Mouse (Mus musculus): ENCODE data around the gene Cul9. TPM values are rescaled to one million over a fixed set of nuclear protein-coding genes. Genes with fewer than 3 reads are reported as not detected.
"Not testable (repeated sequence)": the region's sequence is repeated elsewhere in the genome, so short reads cannot be mapped to it uniquely, and the experiment has no call there.

Gene Cul9
- total RNA-seq (2017), result 5.5 and 7.9 TPM in 2 replicates

- ATAC-seq (ENCODE audit: extremely low read depth, insufficient number of reproducible peaks, low FRiP score, poor library complexity, severe bottlenecking), result no peak
These were observed at the start of gene Cul9 for GRCm38 (mm10) chr17:46545813-46546564. TSS of gene Cul9 (minus strand) at chr17:46546388.

- ATAC-seq (ENCODE audit: extremely low read depth, insufficient number of reproducible peaks, low FRiP score, poor library complexity, severe bottlenecking), result no peak
These were observed 49.1 kb upstream of the Cul9 start for GRCm38 (mm10) chr17:46595336-46595735.

- ATAC-seq (ENCODE audit: extremely low read depth, insufficient number of reproducible peaks, low FRiP score, poor library complexity, severe bottlenecking), result no peak
These were observed 48.4 kb upstream of the Cul9 start for GRCm38 (mm10) chr17:46594606-46595005.

GRCm38 (mm10) chr17:46593124-46593523 lies 46.9 kb upstream of the Cul9 start:
- ATAC-seq (ENCODE audit: extremely low read depth, insufficient number of reproducible peaks, low FRiP score, poor library complexity, severe bottlenecking), result no peak

GRCm38 (mm10) chr17:46591406-46591805 lies 45.2 kb upstream of the Cul9 start:
- no peak for ATAC-seq (ENCODE audit: extremely low read depth, insufficient number of reproducible peaks, low FRiP score, poor library complexity, severe bottlenecking)

- no peak for ATAC-seq (ENCODE audit: extremely low read depth, insufficient number of reproducible peaks, low FRiP score, poor library complexity, severe bottlenecking)
These were observed 44.3 kb upstream of the Cul9 start for GRCm38 (mm10) chr17:46590439-46590838.

GRCm38 (mm10) chr17:46589635-46590314 lies 43.6 kb upstream of the Cul9 start:
- no peak for ATAC-seq (ENCODE audit: extremely low read depth, insufficient number of reproducible peaks, low FRiP score, poor library complexity, severe bottlenecking)

GRCm38 (mm10) chr17:46588913-46589312 lies 42.7 kb upstream of the Cul9 start:
- no peak for ATAC-seq (ENCODE audit: extremely low read depth, insufficient number of reproducible peaks, low FRiP score, poor library complexity, severe bottlenecking)

GRCm38 (mm10) chr17:46588173-46588572 lies 42.0 kb upstream of the Cul9 start:
- ATAC-seq (ENCODE audit: extremely low read depth, insufficient number of reproducible peaks, low FRiP score, poor library complexity, severe bottlenecking), result no peak

- no peak for ATAC-seq (ENCODE audit: extremely low read depth, insufficient number of reproducible peaks, low FRiP score, poor library complexity, severe bottlenecking)
These were observed 40.1 kb upstream of the Cul9 start for GRCm38 (mm10) chr17:46586327-46586726.

GRCm38 (mm10) chr17:46578650-46579049 lies 32.5 kb upstream of the Cul9 start:
- no peak for ATAC-seq (ENCODE audit: extremely low read depth, insufficient number of reproducible peaks, low FRiP score, poor library complexity, severe bottlenecking)

GRCm38 (mm10) chr17:46576070-46576469 lies 29.9 kb upstream of the Cul9 start:
- ATAC-seq (ENCODE audit: extremely low read depth, insufficient number of reproducible peaks, low FRiP score, poor library complexity, severe bottlenecking), result 0 out of 2 replicates have a peak, but pooled peaks have one; percentile 11

- no peak for ATAC-seq (ENCODE audit: extremely low read depth, insufficient number of reproducible peaks, low FRiP score, poor library complexity, severe bottlenecking)
These were observed 28.3 kb upstream of the Cul9 start for GRCm38 (mm10) chr17:46574535-46574934.

GRCm38 (mm10) chr17:46571005-46571404 lies 24.8 kb upstream of the Cul9 start:
- no peak for ATAC-seq (ENCODE audit: extremely low read depth, insufficient number of reproducible peaks, low FRiP score, poor library complexity, severe bottlenecking)

- no peak for ATAC-seq (ENCODE audit: extremely low read depth, insufficient number of reproducible peaks, low FRiP score, poor library complexity, severe bottlenecking)
These were observed 13.0 kb upstream of the Cul9 start for GRCm38 (mm10) chr17:46559146-46559545.

- ATAC-seq (ENCODE audit: extremely low read depth, insufficient number of reproducible peaks, low FRiP score, poor library complexity, severe bottlenecking), result no peak
These were observed 12.0 kb upstream of the Cul9 start for GRCm38 (mm10) chr17:46558151-46558550.

GRCm38 (mm10) chr17:46557321-46557720 lies 11.1 kb upstream of the Cul9 start:
- not testable (repeated sequence) for ATAC-seq (ENCODE audit: extremely low read depth, insufficient number of reproducible peaks, low FRiP score, poor library complexity, severe bottlenecking)

GRCm38 (mm10) chr17:46556584-46556945 lies 10.4 kb upstream of the Cul9 start:
- no peak for ATAC-seq (ENCODE audit: extremely low read depth, insufficient number of reproducible peaks, low FRiP score, poor library complexity, severe bottlenecking)

GRCm38 (mm10) chr17:46555673-46556583 lies 9.7 kb upstream of the Cul9 start, which contains the start of gene Srf:
TSS of gene Srf (minus strand) at chr17:46556175.
- peak; percentile 93 for ATAC-seq (ENCODE audit: extremely low read depth, insufficient number of reproducible peaks, low FRiP score, poor library complexity, severe bottlenecking)
